Mouse (Mus musculus) limb, embryonic 13.5 days (tissue): Measurements from ENCODE around the gene Gm17622. TPM values are rescaled to one million over a fixed set of nuclear protein-coding genes. Genes with fewer than 3 reads are reported as not detected.

Experiments
- ATAC-seq: fragments of 200-750 bp; cut with Nextera tagmentation; 2 replicates; pipeline ENCODE4 v1.8.0; 2017; ENCODE audit warnings: low read depth, moderate number of reproducible peaks, moderate TSS enrichment; ENCODE audit not compliant: low FRiP score
- H3K27ac ChIP-seq: fragments of 300-500 bp; sonication (generic); 2 replicates; pipeline ENCODE4 v1.5.1; 2015; ENCODE audit warnings: inconsistent platforms, mild to moderate bottlenecking, moderate library complexity
- H3K27me3 ChIP-seq: fragments of 300-500 bp; sonication (generic); 2 replicates; pipeline ENCODE4 v1.6.1; 2015; ENCODE audit warnings: mild to moderate bottlenecking, inconsistent platforms
- H3K36me3 ChIP-seq: fragments of 300-500 bp; sonication (generic); 2 replicates; pipeline ENCODE4 v1.6.1; 2015; ENCODE audit warnings: inconsistent platforms, mild to moderate bottlenecking, moderate library complexity
- H3K4me1 ChIP-seq: fragments of 300-500 bp; sonication (generic); 2 replicates; pipeline ENCODE4 v1.6.1; 2015; ENCODE audit warnings: inconsistent platforms
- H3K4me2 ChIP-seq: fragments of 300-500 bp; sonication (generic); replicated peaks from 2 replicates; pipeline ENCODE4 v1.6.1; 2015; ENCODE audit warnings: inconsistent platforms, mild to moderate bottlenecking, moderate library complexity
- H3K4me3 ChIP-seq: fragments of 300-500 bp; sonication (generic); 2 replicates; pipeline ENCODE4 v1.5.1; 2015; ENCODE audit warnings: moderate library complexity, mild to moderate bottlenecking, inconsistent platforms
- H3K9ac ChIP-seq: fragments of 300-500 bp; sonication (generic); 2 replicates; pipeline ENCODE4 v1.6.1; 2015; ENCODE audit warnings: mild to moderate bottlenecking, inconsistent platforms
- H3K9me3 ChIP-seq: fragments of 300-500 bp; sonication (generic); 2 replicates; pipeline ENCODE4 v1.6.1; 2016; ENCODE audit warnings: inconsistent platforms
- WGBS: fragments of 180-500 bp; shearing (Covaris S2); methylation state at CpG from one replicate; pipeline ENCODE4 v1.1.7; 2015; 5-methylcytosine and 5-hydroxymethylcytosine counted together
- polyA plus RNA-seq: library from polyadenylated mRNA; unstranded; fragments of >200 nt; fragmentation: Nextera tagmentation; extraction: Ambion mirVana; gene quantifications from 2 replicates; pipeline ENCODE4 v1.2.1, GENCODE M21; 2015

The Gm17622 gene
- polyA plus RNA-seq, 1 experiment from 2014 or later: not detected

DNA sequence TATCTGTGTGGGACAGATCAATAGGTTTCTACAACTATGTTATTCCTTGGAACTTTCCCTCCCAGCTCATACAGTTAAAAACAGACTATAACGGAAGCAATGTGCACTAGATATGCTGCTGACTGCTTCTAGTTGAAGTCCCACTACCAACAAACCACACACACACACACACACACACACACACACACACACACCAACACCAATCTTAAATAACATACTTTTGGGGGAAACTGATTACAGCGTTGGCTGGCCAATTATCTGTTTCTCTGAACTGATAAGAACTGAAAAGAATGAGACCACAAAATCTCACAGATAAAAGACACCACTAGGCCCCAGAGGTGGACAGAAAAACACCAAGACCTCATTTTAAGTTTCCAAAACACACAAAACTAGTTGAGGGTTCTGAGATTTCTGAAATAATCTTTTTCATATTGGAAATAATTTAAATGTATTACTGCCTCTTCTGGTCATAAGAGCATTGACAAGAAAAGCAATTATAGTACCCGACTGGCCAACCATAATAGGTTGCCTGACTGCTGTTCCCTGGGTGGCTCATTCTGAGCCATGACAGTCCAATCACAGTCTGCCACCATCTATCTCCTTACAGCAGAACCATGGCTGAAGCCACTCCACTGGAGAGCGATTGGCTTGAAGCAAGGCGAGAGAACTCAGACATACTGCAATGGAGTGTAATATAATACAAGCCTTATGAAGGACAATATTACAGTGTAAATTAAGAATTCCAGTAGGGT, 46.5 kb downstream of the Gm17622 start:
- H3K9ac ChIP-seq: no peak overlapping the region
- no peak overlapping the region for H3K4me3 ChIP-seq
- no peaks in the 10 kb centered on the region for H3K9me3 ChIP-seq
- no peak for ATAC-seq
- H3K27me3 ChIP-seq: no peaks in the 10 kb centered on the region
- H3K27ac ChIP-seq: no peak overlapping the region
- H3K4me2 ChIP-seq: no peak overlapping the region
- WGBS: 82% methylated on average over 5 of the region's 5 CpGs
- no peaks in the 10 kb centered on the region for H3K36me3 ChIP-seq
- H3K4me1 ChIP-seq: 0 out of 2 replicates have a peak, but pooled peaks cover 2% of the 10 kb centered on the region

DNA sequence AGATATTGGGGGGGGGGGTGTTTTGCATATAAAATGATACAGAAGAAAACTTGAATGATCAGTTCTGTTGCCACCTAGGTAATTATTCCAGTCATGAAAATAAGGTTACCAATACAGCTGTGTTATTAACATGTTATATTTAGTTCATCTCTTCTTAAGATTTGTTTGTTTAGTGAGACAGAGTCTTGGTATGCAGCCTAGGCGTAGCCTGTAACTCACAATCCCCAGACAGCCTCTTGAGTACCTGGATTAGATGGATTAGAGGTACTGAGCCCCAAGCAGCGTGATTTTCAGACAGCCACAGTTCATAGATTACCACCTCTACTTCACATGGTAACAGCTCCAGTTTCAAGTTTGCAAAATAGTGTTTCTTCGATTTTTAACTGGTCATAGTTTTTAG, 47.6 kb downstream of the Gm17622 start:
- Histone ChIP-seq H3K4me1 (0 out of 2 replicates have a peak, but pooled peaks cover 2% of the 10 kb centered on the region), H3K27ac (no peak overlapping the region), H3K36me3 (no peaks in the 10 kb centered on the region), H3K4me3 (no peak overlapping the region), H3K27me3 (no peaks in the 10 kb centered on the region), H3K4me2 (no peak overlapping the region), H3K9ac (no peak overlapping the region), H3K9me3 (no peaks in the 10 kb centered on the region)
- 66% methylated on average over 3 of the region's 3 CpGs for WGBS
- ATAC-seq: no peak

Other genes starting within 250 kb of the Gm17622 start
- gene Poc5, start 102.4 kb upstream of the Gm17622 start, polyA plus RNA-seq: 13.8 and 16.5 TPM in 2 replicates
- 0.46 TPM in 1 of 2 replicates, not detected in the other for gene Ankdd1b, start 19.5 kb upstream of the Gm17622 start, polyA plus RNA-seq
- gene Polk, start 51.8 kb downstream of the Gm17622 start, polyA plus RNA-seq: 10.5 and 11.6 TPM in 2 replicates
- gene Col4a3bp, start 51.9 kb downstream of the Gm17622 start, polyA plus RNA-seq: 9.9 and 10.2 TPM in 2 replicates
- 72.6 and 74.0 TPM in 2 replicates for gene Hmgcr, start 180.2 kb downstream of the Gm17622 start, polyA plus RNA-seq